Mouse (Mus musculus) retina, postnatal 7 days (tissue): ENCODE measurements at regions not wholly inside any gene's neighbourhood (a gene's known extent, or its start where the extent isn't known, plus 50 kb on each side); places are given as distances from the start of the nearest gene placed in this dataset.
"Not testable (repeated sequence)": the region's sequence is repeated elsewhere in the genome, so short reads cannot be mapped to it uniquely, and the experiment has no call there.

Experiments
- DNase-seq: peaks from one replicate; pipeline ENCODE4 v3.0.0-alpha.2; 2012; ENCODE audit warnings: low read depth, low spot score

GRCm38 (mm10) chr14:71654785-71655627, 836.6 kb downstream of the Gm9195 start:
- no peak for DNase-seq

GRCm38 (mm10) chr14:71642536-71642935, 849.1 kb downstream of the Gm9195 start:
- no peak for DNase-seq

GRCm38 (mm10) chr14:71639083-71639482, 852.6 kb downstream of the Gm9195 start:
- no peak for DNase-seq

GRCm38 (mm10) chr14:71635091-71635490, 856.5 kb downstream of the Gm9195 start:
- no peak for DNase-seq

GRCm38 (mm10) chr14:71609698-71610301, 881.8 kb downstream of the Gm9195 start:
- peak; percentile 5 for DNase-seq

GRCm38 (mm10) chr14:71603710-71604109, 887.9 kb downstream of the Gm9195 start:
- no peak for DNase-seq

- DNase-seq: no peak
Measured at GRCm38 (mm10) chr14:71597859-71598258, 893.8 kb downstream of the Gm9195 start.

GRCm38 (mm10) chr14:71588694-71589240, 902.9 kb downstream of the Gm9195 start:
- no peak for DNase-seq

- no peak for DNase-seq
Measured at GRCm38 (mm10) chr14:71588006-71588405, 903.6 kb downstream of the Gm9195 start.

- DNase-seq: no peak
Measured at GRCm38 (mm10) chr14:71564816-71565215, 926.8 kb downstream of the Gm9195 start.

- no peak for DNase-seq
Measured at GRCm38 (mm10) chr14:71561906-71562305, 929.7 kb downstream of the Gm9195 start.

- DNase-seq: not testable (repeated sequence)
Measured at GRCm38 (mm10) chr14:71554324-71554723, 937.3 kb downstream of the Gm9195 start.

- DNase-seq: no peak
Measured at GRCm38 (mm10) chr14:71543580-71543979, 943.9 kb upstream of the Fam160b2 start.

GRCm38 (mm10) chr14:71532074-71532659, 932.5 kb upstream of the Fam160b2 start:
- DNase-seq: no peak

- no peak for DNase-seq
Measured at GRCm38 (mm10) chr14:71531298-71531697, 931.7 kb upstream of the Fam160b2 start.

GRCm38 (mm10) chr14:71530421-71530820, 930.8 kb upstream of the Fam160b2 start:
- DNase-seq: no peak

GRCm38 (mm10) chr14:71518541-71518940, 918.9 kb upstream of the Fam160b2 start:
- DNase-seq: no peak

GRCm38 (mm10) chr14:71500851-71501250, 901.2 kb upstream of the Fam160b2 start:
- DNase-seq: no peak

- DNase-seq: no peak
Measured at GRCm38 (mm10) chr14:71491201-71491600, 891.6 kb upstream of the Fam160b2 start.

GRCm38 (mm10) chr14:71486176-71486970, 886.7 kb upstream of the Fam160b2 start:
- no peak for DNase-seq

- DNase-seq: no peak
Measured at GRCm38 (mm10) chr14:71475656-71476055, 876.0 kb upstream of the Fam160b2 start.

GRCm38 (mm10) chr14:71473907-71474306, 874.3 kb upstream of the Fam160b2 start:
- DNase-seq: no peak
